Mouse (Mus musculus) heart, adult 18-20 months (tissue): ENCODE data around the gene Tmem234. TPM values are rescaled to one million over a fixed set of nuclear protein-coding genes. Genes with fewer than 3 reads are reported as not detected.
A peak's percentile ranks its signal among the peaks of the same experiment; 100 is the strongest.
"Not testable (repeated sequence)": the region's sequence is repeated elsewhere in the genome, so short reads cannot be mapped to it uniquely, and the experiment has no call there.

Experiments
- DNase-seq, 2 experiments: peaks; one replicate each; pipeline ENCODE4 v3.0.0; 2021 to 2022; ENCODE audit warnings: mixed read lengths in 1 of 2
- long read RNA-seq, 2 experiments: library from polyadenylated mRNA; stranded (forward); transcript quantifications; one replicate each; pipeline ENCODE4 v2.0.0; 2021
- total RNA-seq, 2 experiments: library from RNA; stranded (reverse); gene quantifications; 2 replicates each; pipeline ENCODE4 v1.2.3; 2021

The Tmem234 gene
- 10 to 100 TPM; 40.6 to 45.1 TPM for total RNA-seq
- long read RNA-seq, experiment 1, transcript Tmem234-218 (4 exons, 1,124 nt), result minor isoform, 5 of 66 reads
- long read RNA-seq, experiment 1, transcript Tmem234-201 (5 exons, 1,437 nt), result major isoform, 19 of 66 reads
- long read RNA-seq, experiment 1, transcript Tmem234-210 (5 exons, 1,519 nt), result minor isoform, 15 of 66 reads
- long read RNA-seq, experiment 1, partial matches to known transcripts, result 5 of 66 reads
- long read RNA-seq, experiment 1, other reads (novel, unspliced or antisense), result 11 of 66 reads
- long read RNA-seq, experiment 2, transcript Tmem234-210 (5 exons, 1,519 nt), result minor isoform, 7 of 31 reads
- long read RNA-seq, experiment 2, transcript Tmem234-201 (5 exons, 1,437 nt), result major isoform, 14 of 31 reads
- long read RNA-seq, experiment 2, partial matches to known transcripts, result 4 of 31 reads
- long read RNA-seq, experiment 2, other reads (novel, unspliced or antisense), result 3 of 31 reads

DNA sequence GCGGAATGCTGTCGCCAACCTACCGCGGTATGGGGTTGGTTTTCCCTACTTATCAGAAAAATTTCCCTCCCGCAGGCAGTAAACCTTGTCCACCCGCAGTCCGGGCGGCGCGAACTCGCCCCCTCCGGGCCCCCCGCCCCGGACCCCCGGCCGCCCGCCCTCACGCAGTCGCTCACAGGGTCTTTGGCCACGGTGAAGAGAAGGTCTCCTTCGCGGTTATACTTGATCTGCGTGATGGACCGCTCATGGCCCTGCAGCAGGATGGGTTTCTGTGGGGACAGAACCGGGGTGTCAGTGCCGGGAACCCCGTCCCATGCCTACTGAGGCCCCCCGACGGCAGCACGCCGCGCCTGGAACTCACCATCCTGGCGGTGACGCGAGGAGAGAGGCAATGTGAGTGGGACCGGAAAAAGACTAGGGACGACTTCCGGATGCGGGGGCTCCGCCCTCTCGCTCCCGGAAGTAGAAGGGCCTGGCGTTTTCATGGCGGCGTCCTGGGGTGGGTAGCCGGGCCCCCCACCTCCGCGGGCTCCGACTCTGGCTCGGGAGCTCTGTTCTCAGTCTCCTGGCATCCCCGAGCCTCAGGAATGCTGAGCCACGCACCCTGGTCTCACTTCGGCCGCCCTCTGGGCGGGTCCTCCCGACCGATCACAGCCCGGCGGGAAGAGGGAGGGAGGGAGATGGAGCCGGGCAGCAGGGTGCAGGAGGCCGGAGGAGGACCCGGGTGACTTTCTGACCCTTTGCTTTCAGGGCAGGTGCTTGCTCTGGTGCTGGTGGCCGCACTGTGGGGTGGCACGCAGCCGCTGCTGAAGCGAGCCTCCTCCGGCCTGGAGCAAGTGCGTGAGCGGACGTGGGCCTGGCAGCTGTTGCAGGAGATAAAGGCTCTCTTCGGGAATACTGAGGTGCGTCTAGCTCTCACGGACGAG, at the start of gene Tmem234, which contains the start of gene Eif3i:
Gene Tmem234 (plus strand): TSS at position 436 of the 926 bp plus-strand sequence.
Gene Eif3i (minus strand): TSS at position 416 of the 926 bp plus-strand sequence.
- peak; percentile 89 to 91 for DNase-seq

- DNase-seq, result not testable (repeated sequence)
Observed at GRCm38 (mm10) chr4:129554512-129554911, 46.0 kb upstream of the Tmem234 start.

DNA sequence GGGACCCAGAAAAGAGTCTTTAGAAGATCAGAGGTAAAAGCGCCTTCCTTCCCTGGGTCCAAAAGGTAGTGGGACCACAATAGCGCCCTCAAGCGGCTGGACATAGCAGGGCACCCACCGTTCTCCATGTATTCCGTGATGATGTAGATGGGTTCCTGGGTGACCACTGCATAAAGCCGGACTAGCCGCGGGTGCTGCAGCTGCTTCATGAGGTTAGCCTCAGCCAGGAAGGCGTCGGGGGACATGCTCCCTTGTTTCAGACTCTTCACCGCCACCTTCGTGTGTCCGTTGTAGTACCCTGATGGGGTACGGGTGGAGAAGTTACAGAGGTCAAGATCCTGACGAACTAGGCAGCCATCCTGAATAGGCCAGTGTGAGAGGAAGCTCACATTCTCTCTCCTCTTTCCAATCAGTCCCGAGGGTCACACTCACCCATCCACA, 45.0 kb upstream of the Tmem234 start:
- peak in 1 of 2 experiments; percentile 53 for DNase-seq

GRCm38 (mm10) chr4:129555862-129556531, 44.5 kb upstream of the Tmem234 start:
- no peak for DNase-seq

DNA sequence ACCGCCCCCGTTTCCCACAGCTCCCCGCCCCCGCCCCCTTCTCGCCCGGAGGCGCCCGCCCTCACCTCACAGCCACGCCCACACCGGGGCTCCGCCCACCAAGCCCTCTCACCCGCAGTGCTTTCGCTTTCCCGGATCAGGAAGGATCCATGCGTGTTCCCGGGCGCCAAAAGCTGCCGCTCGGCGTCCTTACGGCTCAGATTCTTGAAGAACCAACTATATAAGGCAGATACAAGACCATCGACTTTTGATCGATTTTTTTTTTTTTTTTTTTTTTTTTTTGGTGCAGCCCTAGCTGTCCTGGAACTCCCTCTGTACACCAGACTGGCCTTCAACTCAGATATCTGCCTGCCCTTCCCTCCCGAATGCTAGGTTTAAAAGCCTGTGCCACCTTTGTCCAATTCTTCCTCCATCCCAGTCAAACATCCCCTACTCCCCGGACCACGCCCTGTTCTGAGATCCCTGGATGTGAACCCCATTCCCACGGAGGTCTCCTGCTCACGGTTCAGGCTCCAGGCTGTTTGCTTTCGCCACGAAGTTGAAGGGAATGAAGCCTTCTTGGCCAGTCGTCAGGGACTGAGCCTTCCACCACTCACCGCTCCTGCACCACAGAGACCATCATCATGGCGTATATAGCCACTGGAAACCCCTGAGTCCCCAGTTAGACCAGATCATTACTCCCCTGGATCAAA, 43.8 kb upstream of the Tmem234 start:
- DNase-seq, result peak; percentile 93 to 95

DNA sequence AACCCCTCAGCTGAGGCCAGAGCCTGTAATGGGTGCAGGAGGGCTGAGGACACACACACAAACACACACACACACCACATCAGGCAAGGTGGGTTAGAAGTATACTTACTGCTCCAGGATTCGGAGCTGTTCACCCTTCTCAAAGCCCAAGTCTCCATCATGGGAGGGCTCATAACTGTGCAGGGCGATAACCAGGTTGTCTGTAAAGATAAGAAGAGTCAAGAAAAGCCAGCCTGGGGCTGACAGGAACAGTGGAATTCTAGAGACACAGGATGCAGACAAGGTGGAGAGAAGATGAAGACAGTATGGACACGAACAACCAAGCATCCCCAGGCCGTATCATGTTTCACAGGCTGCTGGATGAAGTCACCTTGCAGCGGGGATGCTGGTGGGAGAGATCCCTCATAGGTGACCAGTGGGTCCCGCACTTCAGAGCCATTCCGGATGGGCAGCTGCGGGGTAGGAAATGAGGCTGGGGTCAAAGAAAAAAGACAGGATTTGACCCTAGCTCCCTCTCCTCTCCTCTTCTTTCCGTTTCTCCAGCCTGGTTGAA, 43.1 kb upstream of the Tmem234 start:
- no peak for DNase-seq

DNA sequence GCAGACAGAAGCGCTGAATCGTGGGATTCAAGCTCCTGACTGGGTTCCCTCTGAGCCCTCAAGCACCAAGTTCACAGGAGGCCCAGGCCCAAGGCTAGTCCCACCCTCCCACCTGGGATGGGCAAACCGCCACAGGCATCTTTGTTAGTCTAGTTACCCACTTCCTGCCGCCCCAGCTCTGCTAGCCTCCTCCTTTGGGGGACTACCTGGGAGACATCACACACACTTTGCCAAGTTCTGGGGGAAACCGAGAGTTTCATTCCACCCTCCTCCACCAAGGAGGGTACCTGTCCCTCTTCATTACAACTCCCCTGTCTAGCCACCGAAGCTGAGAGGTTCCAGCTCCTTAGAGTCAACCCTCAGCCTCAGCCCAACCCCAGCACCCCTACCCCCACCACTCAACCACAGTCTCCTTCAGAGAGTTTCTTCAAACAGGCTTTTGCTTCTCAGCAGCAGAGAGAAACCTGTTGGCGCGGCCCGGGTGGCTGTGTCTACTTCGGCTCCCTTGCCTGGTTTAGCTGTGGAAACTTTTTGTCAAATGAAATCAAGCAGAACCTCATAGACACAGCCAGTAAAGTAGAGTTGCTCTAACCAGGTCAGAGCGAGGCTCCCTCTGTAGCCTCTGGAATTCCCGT, 42.0 kb upstream of the Tmem234 start:
- DNase-seq, result peak in 1 of 2 experiments; percentile 22

DNA sequence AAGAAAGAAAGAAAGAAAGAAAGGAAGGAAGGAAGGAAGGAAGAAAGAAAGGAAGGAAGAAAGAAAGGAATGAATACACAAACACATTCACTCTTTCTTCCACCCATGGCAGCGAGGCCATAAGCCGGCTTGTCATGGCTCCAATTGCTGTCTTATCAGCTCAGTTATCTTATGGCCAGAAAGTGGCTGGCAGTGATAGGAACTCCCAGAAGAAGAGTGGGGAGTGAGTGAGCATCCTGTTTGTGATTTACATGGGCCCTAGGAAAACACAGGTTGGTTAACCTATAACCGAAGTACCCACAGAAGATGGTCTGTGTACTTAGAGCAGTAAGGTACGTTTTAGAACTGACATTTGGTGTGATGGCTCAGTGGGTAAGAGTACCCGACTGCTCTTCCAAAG, 39.3 kb upstream of the Tmem234 start:
- DNase-seq, result no peak

DNA sequence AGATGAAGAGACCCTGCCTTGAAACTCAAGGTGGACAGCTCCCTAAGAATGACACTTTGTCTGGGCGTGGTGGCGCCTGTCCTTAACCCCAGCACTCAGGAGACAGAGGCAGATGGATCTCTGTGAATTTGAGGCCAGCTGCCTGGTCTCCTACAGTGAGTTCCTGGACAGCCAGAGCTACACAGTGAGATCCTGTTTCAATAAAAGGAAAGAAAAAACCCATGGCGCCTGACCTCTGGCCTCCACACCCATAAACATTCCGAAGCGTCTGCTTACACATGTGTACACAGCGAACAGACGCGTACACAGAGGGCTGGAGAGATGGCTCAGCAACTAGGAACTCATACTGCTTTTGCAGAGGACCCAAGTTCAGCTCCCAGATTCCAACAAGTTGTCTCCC, 36.8 kb upstream of the Tmem234 start:
- DNase-seq, result no peak

- no peak for DNase-seq
Observed at GRCm38 (mm10) chr4:129565139-129565538, 35.3 kb upstream of the Tmem234 start.

DNA sequence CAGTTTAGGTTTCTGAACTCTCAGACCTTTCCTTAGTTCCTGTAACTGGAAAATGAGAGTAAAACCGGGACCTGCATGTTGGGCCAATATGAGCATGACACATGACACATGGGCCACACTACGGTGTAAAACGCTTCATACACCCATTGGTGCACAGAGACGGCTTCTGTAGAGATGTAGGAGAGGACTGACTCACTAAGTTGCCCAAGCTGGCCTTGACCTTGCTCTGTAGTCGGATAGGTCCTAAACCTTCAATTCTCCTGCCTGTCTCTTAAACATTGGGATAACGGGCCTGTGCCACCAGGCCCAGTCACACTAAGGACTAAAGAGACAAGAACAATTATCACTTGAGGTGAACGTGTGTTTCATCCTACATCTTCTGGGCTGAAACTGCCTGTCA, 32.1 kb upstream of the Tmem234 start:
- no peak for DNase-seq

DNA sequence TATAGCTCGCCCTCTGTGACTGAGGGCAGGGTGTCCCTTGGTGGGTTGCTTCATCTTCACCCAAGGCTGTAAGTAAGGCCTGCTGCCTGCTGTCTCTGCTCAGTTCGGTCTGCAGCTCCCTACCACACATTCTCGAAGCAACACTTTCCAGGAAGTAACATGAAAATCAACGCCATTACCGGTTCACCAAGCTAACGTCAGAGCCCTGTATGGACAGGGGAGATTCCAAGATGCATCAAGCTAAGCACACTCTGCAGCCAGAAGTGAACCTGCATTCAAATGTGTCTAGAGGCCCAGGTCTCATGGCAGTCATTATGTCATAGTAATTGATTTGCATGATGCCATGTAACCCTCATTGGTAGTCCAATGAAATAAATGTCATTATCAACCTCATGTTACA, 30.4 kb upstream of the Tmem234 start:
- DNase-seq, result no peak

DNA sequence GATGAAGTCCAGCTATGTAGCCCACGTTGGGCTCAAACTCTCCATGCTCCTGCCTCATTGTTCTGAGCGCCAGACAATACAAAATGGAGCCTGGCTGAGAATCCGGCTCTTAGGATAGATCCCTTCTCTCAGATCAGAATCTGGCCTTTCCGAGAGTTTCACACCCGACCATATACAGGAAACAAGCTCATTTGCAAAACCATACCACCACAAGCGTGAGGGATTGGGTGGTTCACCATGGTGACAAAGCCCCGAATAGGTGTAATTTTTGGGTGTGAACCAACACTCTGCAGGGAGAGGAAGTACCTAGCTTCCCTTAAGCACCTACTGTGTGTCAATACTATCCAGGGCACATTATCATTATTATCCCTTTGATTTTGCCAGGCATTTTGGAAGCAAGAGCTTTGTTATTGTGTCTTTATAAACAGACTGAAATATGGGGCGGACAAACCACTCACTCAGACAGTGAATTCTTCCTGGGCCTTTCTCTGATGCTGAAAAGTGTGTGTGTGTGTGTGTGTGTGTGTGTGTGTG, 28.9 kb upstream of the Tmem234 start:
- DNase-seq, result no peak

- no peak for DNase-seq
Observed at GRCm38 (mm10) chr4:129572236-129573092, 28.0 kb upstream of the Tmem234 start.

GRCm38 (mm10) chr4:129573093-129573370, 27.4 kb upstream of the Tmem234 start:
- no peak for DNase-seq

DNA sequence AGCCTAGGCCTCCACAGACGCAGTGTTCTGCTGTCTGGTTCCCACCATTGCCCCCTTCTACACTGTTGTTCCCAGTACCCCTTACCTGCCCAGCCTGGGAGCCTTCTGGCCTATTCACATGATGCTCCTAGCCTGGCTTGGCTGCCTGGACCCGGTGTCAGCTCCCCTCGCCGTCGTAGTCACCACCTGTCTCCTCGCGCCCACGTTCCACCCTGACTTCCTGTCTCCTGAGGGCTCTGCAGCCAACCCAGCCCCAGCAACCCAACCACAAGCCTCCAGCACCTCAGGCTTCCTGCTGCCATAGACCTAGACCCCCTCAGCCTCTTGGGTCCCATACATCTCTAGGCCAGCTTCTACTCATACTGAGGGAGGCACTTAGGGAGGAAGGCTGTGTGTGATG, 27.0 kb upstream of the Tmem234 start, which contains the start of gene Lck:
Gene Lck (minus strand): TSS at position 212 of the 400 bp plus-strand sequence.
- DNase-seq, result no peak

- DNase-seq, result peak in 1 of 2 experiments; percentile 54
Observed at GRCm38 (mm10) chr4:129575171-129575844, 25.2 kb upstream of the Tmem234 start.

DNA sequence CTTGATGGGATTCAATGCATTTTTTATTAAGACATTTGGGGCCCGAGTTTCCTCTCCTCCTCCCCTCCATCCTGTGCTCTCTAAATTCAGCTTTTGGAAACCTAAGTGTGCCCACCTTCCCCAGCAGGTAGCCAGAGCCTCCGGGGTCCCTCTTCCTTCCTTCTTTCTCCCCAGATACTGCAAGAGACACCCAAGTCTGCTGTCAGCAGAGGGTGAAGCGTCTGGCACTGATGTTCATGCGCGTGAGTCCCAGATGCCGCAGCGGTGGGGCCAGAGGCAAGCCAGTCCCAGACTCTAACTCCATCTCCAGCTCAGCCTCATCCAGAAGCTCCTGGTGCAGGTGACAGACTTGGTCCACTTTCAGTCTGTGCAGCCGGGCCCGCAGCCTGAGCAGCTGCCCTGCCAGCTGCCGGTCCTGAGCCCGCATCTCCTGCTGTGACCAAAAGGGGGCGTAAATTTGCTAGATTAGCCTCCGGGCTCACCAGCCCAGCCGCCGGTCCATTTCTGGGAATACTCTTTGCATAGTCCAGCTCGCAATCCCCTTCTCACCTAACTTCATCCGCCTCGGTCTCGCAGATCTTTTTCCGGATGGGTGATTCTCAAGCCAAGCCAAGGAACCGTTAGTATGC, 23.5 kb upstream of the Tmem234 start:
- DNase-seq, result peak; percentile 69
